Mouse (Mus musculus) neural tube, embryonic 11.5 days (tissue): Measurements from ENCODE around the gene Zfp239. TPM values are rescaled to one million over a fixed set of nuclear protein-coding genes. Genes with fewer than 3 reads are reported as not detected.

ENCODE experiments used
- ATAC-seq: fragments of 200-750 bp; cut with Nextera tagmentation; 2 replicates; pipeline ENCODE4 v1.8.0; 2017; ENCODE audit warnings: moderate number of reproducible peaks, mild to moderate bottlenecking, moderate TSS enrichment, moderate library complexity; ENCODE audit not compliant: insufficient read depth, low FRiP score, low TSS enrichment
- DNase-seq: peaks from one replicate; pipeline ENCODE4 v3.0.0-alpha.2; 2015; ENCODE audit warnings: low spot score
- H3K27ac ChIP-seq: fragments of 300-500 bp; sonication (generic); 2 replicates; pipeline ENCODE4 v1.5.1; 2014; ENCODE audit warnings: low read depth, mild to moderate bottlenecking, low read length
- H3K27me3 ChIP-seq: fragments of 300-500 bp; sonication (generic); 2 replicates; pipeline ENCODE4 v1.6.1; 2014; ENCODE audit warnings: mild to moderate bottlenecking, low read length, mixed read lengths; ENCODE audit not compliant: control insufficient read depth, insufficient read depth
- H3K36me3 ChIP-seq: fragments of 300-500 bp; sonication (generic); 2 replicates; pipeline ENCODE4 v1.6.1; 2014; ENCODE audit warnings: mild to moderate bottlenecking, low read length, moderate library complexity, mixed read lengths; ENCODE audit not compliant: control insufficient read depth, insufficient read depth
- H3K4me1 ChIP-seq: fragments of 300-500 bp; sonication (generic); 2 replicates; pipeline ENCODE4 v1.6.1; 2014; ENCODE audit warnings: low read length, mixed read lengths; ENCODE audit not compliant: control insufficient read depth, insufficient read depth
- H3K4me2 ChIP-seq: fragments of 300-500 bp; sonication (generic); 2 replicates; pipeline ENCODE4 v1.6.1; 2014; ENCODE audit warnings: low read depth, mild to moderate bottlenecking, moderate library complexity
- H3K4me3 ChIP-seq: fragments of 300-500 bp; sonication (generic); 2 replicates; pipeline ENCODE4 v1.5.1; 2014; ENCODE audit warnings: low read depth, low read length
- H3K9ac ChIP-seq: fragments of 300-500 bp; sonication (generic); 2 replicates; pipeline ENCODE4 v1.6.1; 2014; ENCODE audit warnings: mild to moderate bottlenecking, low read length
- H3K9me3 ChIP-seq: fragments of 300-500 bp; sonication (generic); 2 replicates; pipeline ENCODE4 v1.6.1; 2016; ENCODE audit warnings: low read length; ENCODE audit not compliant: control insufficient read depth
- WGBS: fragments of 180-500 bp; shearing (Covaris S2); extraction: QIAGEN DNeasy Blood & Tissue Kit; methylation state at CpG from one replicate; pipeline ENCODE4 v1.1.7; 2014; 5-methylcytosine and 5-hydroxymethylcytosine counted together
- polyA plus RNA-seq: library from polyadenylated mRNA; unstranded; fragments of >200 nt; fragmentation: Nextera tagmentation; extraction: Ambion mirVana; gene quantifications from 2 replicates; pipeline ENCODE4 v1.2.1, GENCODE M21; 2014

Gene Zfp239
- polyA plus RNA-seq, 1 experiment from 2014 or later: 9.6 TPM

- 0% methylated on average over 43 of the region's 77 CpGs for WGBS
- Histone ChIP-seq H3K4me2 (peak overlapping the region; percentile 90), H3K9me3 (no peaks in the 10 kb centered on the region), H3K4me1 (peaks cover 12% of the 10 kb centered on the region), H3K27ac (peak overlapping the region; percentile 89), H3K36me3 (no peaks in the 10 kb centered on the region), H3K27me3 (no peaks in the 10 kb centered on the region), H3K4me3 (peak overlapping the region; percentile 99), H3K9ac (peak overlapping the region; percentile 95)
- DNase-seq: peak; percentile 90
- peak; percentile 69 for ATAC-seq
These were observed 45.5 kb downstream of the Zfp239 start for GRCm38 (mm10) chr6:117907301-117907978.

- H3K27ac ChIP-seq: peak overlapping the region; percentile 89; the same call in 1 of the 2 replicates
- peak overlapping the region; percentile 95 for H3K9ac ChIP-seq
- peak overlapping the region; percentile 99 for H3K4me3 ChIP-seq
- H3K27me3 ChIP-seq: no peaks in the 10 kb centered on the region
- no peak for ATAC-seq
- WGBS: under 1% methylated on average over 26 of the region's 26 CpGs
- peaks cover 12% of the 10 kb centered on the region for H3K4me1 ChIP-seq
- H3K4me2 ChIP-seq: peak overlapping the region; percentile 90
- no peaks in the 10 kb centered on the region for H3K9me3 ChIP-seq
- no peaks in the 10 kb centered on the region for H3K36me3 ChIP-seq
- DNase-seq: no peak
These were observed 46.1 kb downstream of the Zfp239 start for GRCm38 (mm10) chr6:117907979-117908355.

- H3K36me3 ChIP-seq: no peaks in the 10 kb centered on the region
- H3K4me1 ChIP-seq: peaks cover 12% of the 10 kb centered on the region
- peak overlapping the region; percentile 99 for H3K4me3 ChIP-seq
- H3K9ac ChIP-seq: peak overlapping the region; percentile 95
- ATAC-seq (no peak), DNase-seq (peak; percentile 24)
- no peaks in the 10 kb centered on the region for H3K27me3 ChIP-seq
- 0 out of 2 replicates have a peak overlapping the region, but pooled peaks have one; percentile 89 for H3K27ac ChIP-seq
- H3K9me3 ChIP-seq: no peaks in the 10 kb centered on the region
- WGBS: under 1% methylated on average over 14 of the region's 14 CpGs
- peak overlapping the region; percentile 90 for H3K4me2 ChIP-seq
These were observed 46.6 kb downstream of the Zfp239 start for GRCm38 (mm10) chr6:117908424-117908900.

GRCm38 (mm10) chr6:117910120-117910661, 48.3 kb downstream of the Zfp239 start:
- ATAC-seq: no peak
- WGBS: 84% methylated on average over 6 of the region's 6 CpGs

GRCm38 (mm10) chr6:117914541-117914940, 52.6 kb downstream of the Zfp239 start:
- Histone ChIP-seq H3K27ac (no peak overlapping the region), H3K4me2 (no peak overlapping the region), H3K9ac (no peak overlapping the region), H3K27me3 (no peaks in the 10 kb centered on the region), H3K4me3 (no peak overlapping the region), H3K4me1 (peaks cover 21% of the 10 kb centered on the region; the same call in 1 of the 2 replicates), H3K36me3 (no peaks in the 10 kb centered on the region), H3K9me3 (no peaks in the 10 kb centered on the region)
- DNase-seq (no peak), ATAC-seq (no peak)

More at GRCm38 (mm10) chr6:117910120-117910661, 48.3 kb downstream of the Zfp239 start:
- Histone ChIP-seq H3K4me2 (no peak overlapping the region), H3K36me3 (no peaks in the 10 kb centered on the region), H3K4me3 (no peak overlapping the region), H3K27ac (no peak overlapping the region), H3K27me3 (no peaks in the 10 kb centered on the region), H3K9me3 (no peaks in the 10 kb centered on the region), H3K4me1 (peaks cover 12% of the 10 kb centered on the region), H3K9ac (no peak overlapping the region)
- DNase-seq: no peak

GRCm38 (mm10) chr6:117916205-117916736, 54.4 kb downstream of the Zfp239 start:
- Histone ChIP-seq H3K9me3 (no peaks in the 10 kb centered on the region), H3K4me3 (peak overlapping the region; percentile 43), H3K36me3 (no peaks in the 10 kb centered on the region), H3K4me1 (peaks cover 18% of the 10 kb centered on the region; the same call in 1 of the 2 replicates), H3K4me2 (peak overlapping the region; percentile 83), H3K27me3 (no peaks in the 10 kb centered on the region), H3K27ac (peak overlapping the region; percentile 74; the same call in 1 of the 2 replicates), H3K9ac (peak overlapping the region; percentile 78; the same call in 1 of the 2 replicates)
- ATAC-seq (no peak), DNase-seq (no peak)
- WGBS: 1% methylated on average over 12 of the region's 12 CpGs

- Histone ChIP-seq H3K4me1 (peaks cover 18% of the 10 kb centered on the region; the same call in 1 of the 2 replicates), H3K27ac (peak overlapping the region; percentile 74), H3K27me3 (no peaks in the 10 kb centered on the region), H3K36me3 (no peaks in the 10 kb centered on the region), H3K9ac (peak overlapping the region; percentile 78), H3K9me3 (no peaks in the 10 kb centered on the region), H3K4me2 (peak overlapping the region; percentile 83), H3K4me3 (peak overlapping the region; percentile 43)
- ATAC-seq (peak; percentile 91), DNase-seq (peak; percentile 88)
- WGBS: under 1% methylated on average over 60 of the region's 62 CpGs
These were observed 55.0 kb downstream of the Zfp239 start for GRCm38 (mm10) chr6:117916737-117917426.

- H3K4me1 ChIP-seq: peaks cover 18% of the 10 kb centered on the region; the same call in 1 of the 2 replicates
- peak; percentile 68 for ATAC-seq
- DNase-seq: peak; percentile 70
- peak overlapping the region; percentile 78 for H3K9ac ChIP-seq
- no peaks in the 10 kb centered on the region for H3K27me3 ChIP-seq
- WGBS: 1% methylated on average over 21 of the region's 21 CpGs
- H3K9me3 ChIP-seq: no peaks in the 10 kb centered on the region
- H3K4me2 ChIP-seq: peak overlapping the region; percentile 83
- peak overlapping the region; percentile 43 for H3K4me3 ChIP-seq
- H3K36me3 ChIP-seq: no peaks in the 10 kb centered on the region
- peak overlapping the region; percentile 74 for H3K27ac ChIP-seq
These were observed 55.7 kb downstream of the Zfp239 start for GRCm38 (mm10) chr6:117917576-117917975.
